Mouse (Mus musculus) monocyte, adult 59 days (primary cell): ENCODE results near the gene Lonp2. TPM values are rescaled to one million over a fixed set of nuclear protein-coding genes. Genes with fewer than 3 reads are reported as not detected.

Experiments
- total RNA-seq, 2 experiments: library from RNA; stranded (reverse); gene quantifications; one replicate each; pipeline ENCODE4 v1.2.4; 2023

The Lonp2 gene
- total RNA-seq: 10 to 100 TPM; 39.7 to 40.4 TPM

DNA sequence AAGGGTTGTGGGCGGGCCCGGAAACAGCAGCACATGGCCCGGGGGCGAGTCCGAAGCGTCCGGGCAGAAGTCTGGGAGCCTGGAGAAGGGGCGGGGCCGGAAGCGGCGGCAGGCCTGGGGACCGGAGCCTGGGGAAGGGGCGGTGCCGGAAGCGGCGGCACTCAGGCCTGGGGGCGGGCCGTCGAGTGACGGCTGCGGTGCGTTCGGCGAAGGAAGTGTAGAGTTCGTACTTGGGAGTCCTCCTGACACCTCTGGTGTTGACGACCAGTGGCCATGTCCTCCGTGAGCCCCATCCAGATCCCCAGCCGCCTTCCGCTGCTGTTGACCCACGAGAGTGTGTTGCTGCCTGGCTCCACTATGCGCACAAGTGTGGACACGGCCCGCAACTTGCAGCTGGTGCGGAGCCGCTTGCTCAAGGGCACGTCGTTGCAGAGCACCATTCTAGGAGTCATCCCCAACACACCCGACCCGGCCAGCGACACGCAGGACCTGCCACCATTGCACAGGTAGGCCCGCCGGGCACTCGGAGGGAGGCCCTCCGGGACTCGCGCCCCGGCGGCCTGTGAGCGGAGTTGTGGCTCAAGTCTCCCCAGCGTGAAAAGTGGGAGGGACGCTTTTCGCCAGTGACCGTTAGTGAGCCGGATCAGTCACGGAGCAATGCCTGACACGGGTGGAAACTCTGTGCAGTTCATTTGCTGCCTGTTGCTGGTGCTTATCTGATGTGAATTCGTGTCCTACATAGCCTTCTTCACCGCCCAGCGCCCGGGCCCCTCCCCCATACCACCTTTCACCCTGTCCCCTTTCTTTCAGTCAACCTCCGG, at the start of gene Lonp2:
Gene Lonp2 (plus strand): TSS at position 133 of the 821 bp plus-strand sequence.

DNA sequence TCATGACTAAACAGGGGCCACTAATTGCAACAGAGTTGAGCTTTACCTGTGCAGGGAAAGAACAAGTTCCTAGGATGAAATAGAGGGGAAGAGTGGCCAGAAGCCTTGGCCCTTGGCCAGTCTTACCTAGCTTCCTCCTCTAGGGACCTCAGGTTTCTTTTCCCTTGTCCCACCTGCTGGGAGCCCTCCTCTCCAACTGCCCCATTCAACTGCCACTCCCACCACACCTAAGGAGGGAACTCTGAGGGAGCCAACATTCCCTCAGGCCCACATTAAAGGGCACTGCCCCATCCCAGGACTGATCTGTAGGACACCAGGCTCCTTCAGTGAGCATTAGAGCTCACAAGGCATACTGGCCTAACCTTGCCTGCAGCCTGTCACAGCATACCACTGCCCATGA, 43.4 kb upstream of the Lonp2 start, which contains the start of gene Abcc12:
Gene Abcc12 (minus strand): TSS at position 229 of the 400 bp plus-strand sequence.

GRCm38 (mm10) chr8:86745221-86745934, 121.5 kb downstream of the Lonp2 start, which contains the start of the genes Gm10638 and Siah1a:
Gene Gm10638, plus strand, starts transcription at chr8:86745699.
Gene Siah1a, minus strand, starts transcription at chr8:86745934.

Other genes with a start within 250 kb of the Lonp2 start
- gene Abcc12, start 43.4 kb upstream of the Lonp2 start, total RNA-seq: not detected
- gene Gm10638, start 121.7 kb downstream of the Lonp2 start, total RNA-seq: not detected
- gene Siah1a, start 121.9 kb downstream of the Lonp2 start, total RNA-seq: 10 to 100 TPM; 14.0 to 17.5 TPM